Mouse (Mus musculus) kidney, embryonic 16.5 days (tissue): ENCODE results near the gene Phf3. TPM values are rescaled to one million over a fixed set of nuclear protein-coding genes. Genes with fewer than 3 reads are reported as not detected.

Experiments used
- polyA plus RNA-seq: library from polyadenylated mRNA; unstranded; fragments of >200 nt; fragmentation: Nextera tagmentation; extraction: Ambion mirVana; gene quantifications from 2 replicates; pipeline ENCODE4 v1.2.1, GENCODE M21; 2015

Gene Phf3
- polyA plus RNA-seq, 1 experiment from 2014 or later: 25.5 TPM

Other genes starting within 250 kb of the Phf3 start
- not detected in 2 replicates for gene AC153137.1, start 104.0 kb upstream of the Phf3 start, polyA plus RNA-seq